Mouse (Mus musculus): ENCODE measurements at regions not wholly inside any gene's neighbourhood (a gene's known extent, or its start where the extent isn't known, plus 50 kb on each side); places are given as distances from the start of the nearest gene placed in this dataset.

- DNase-seq (ENCODE audit: low spot score) (no peak), ATAC-seq (no peak)
- TF ChIP-seq CTCF (IDR thresholded peaks at IDR 0.05; ENCODE audit: low read depth) = no peak
- H3K4me1 ChIP-seq (ENCODE audit: insufficient read depth, low read length) = no peaks in the 10 kb centered on the region
- H3K4me3 ChIP-seq (ENCODE audit: low read length) = no peak overlapping the region
- H3K4me2 ChIP-seq (ENCODE audit: low read depth, low read length) = no peak overlapping the region
- 71% methylated on average over 8 of the region's 8 CpGs for WGBS
- H3K27me3 ChIP-seq (ENCODE audit: insufficient read depth, low read length) = no peaks in the 10 kb centered on the region
- no peak overlapping the region for H3K9ac ChIP-seq (replicated peaks; ENCODE audit: low read length)
- H3K36me3 ChIP-seq (ENCODE audit: insufficient read depth, low read length) = no peaks in the 10 kb centered on the region
- H3K27ac ChIP-seq = no peak overlapping the region
- no peaks in the 10 kb centered on the region for H3K9me3 ChIP-seq (ENCODE audit: low read length)
These were observed 56.6 kb upstream of the Rpl38 start for GRCm38 (mm10) chr11:114611690-114612089.

- H3K4me2 ChIP-seq (ENCODE audit: low read depth, low read length) = no peak overlapping the region
- DNase-seq (ENCODE audit: low spot score) (no peak), ATAC-seq (no peak)
- H3K4me1 ChIP-seq (ENCODE audit: insufficient read depth, low read length) = no peaks in the 10 kb centered on the region
- no peak overlapping the region for H3K27ac ChIP-seq
- H3K36me3 ChIP-seq (ENCODE audit: insufficient read depth, low read length) = no peaks in the 10 kb centered on the region
- 91% methylated on average over 9 of the region's 9 CpGs for WGBS
- no peak overlapping the region for H3K9ac ChIP-seq (replicated peaks; ENCODE audit: low read length)
- no peaks in the 10 kb centered on the region for H3K27me3 ChIP-seq (ENCODE audit: insufficient read depth, low read length)
- peak; percentile 32; the same call in 1 of the 2 replicates for TF ChIP-seq CTCF (IDR thresholded peaks at IDR 0.05; ENCODE audit: low read depth)
- H3K4me3 ChIP-seq (ENCODE audit: low read length) = no peak overlapping the region
- H3K9me3 ChIP-seq (ENCODE audit: low read length) = no peaks in the 10 kb centered on the region
These were observed 60.3 kb upstream of the Rpl38 start for GRCm38 (mm10) chr11:114608009-114608408.

GRCm38 (mm10) chr11:114603108-114603507, 65.2 kb upstream of the Rpl38 start:
- TF ChIP-seq CTCF (IDR thresholded peaks at IDR 0.05; ENCODE audit: low read depth) = 0 out of 2 replicates have a peak, but pooled peaks have one; percentile 14
- Histone ChIP-seq H3K36me3 (ENCODE audit: insufficient read depth, low read length) (no peaks in the 10 kb centered on the region), H3K9me3 (ENCODE audit: low read length) (no peaks in the 10 kb centered on the region), H3K4me3 (ENCODE audit: low read length) (no peak overlapping the region), H3K27ac (no peak overlapping the region), H3K9ac (replicated peaks; ENCODE audit: low read length) (no peak overlapping the region), H3K4me1 (ENCODE audit: insufficient read depth, low read length) (no peaks in the 10 kb centered on the region), H3K27me3 (ENCODE audit: insufficient read depth, low read length) (no peaks in the 10 kb centered on the region), H3K4me2 (ENCODE audit: low read depth, low read length) (no peak overlapping the region)
- DNase-seq (ENCODE audit: low spot score) (no peak), ATAC-seq (no peak)
- 79% methylated on average over 6 of the region's 6 CpGs for WGBS

GRCm38 (mm10) chr11:114597225-114597624, 71.1 kb upstream of the Rpl38 start:
- Histone ChIP-seq H3K27me3 (ENCODE audit: insufficient read depth, low read length) (no peaks in the 10 kb centered on the region), H3K4me2 (ENCODE audit: low read depth, low read length) (peak overlapping the region; percentile 11; the same call in 1 of the 2 replicates), H3K36me3 (ENCODE audit: insufficient read depth, low read length) (no peaks in the 10 kb centered on the region), H3K4me1 (ENCODE audit: insufficient read depth, low read length) (no peaks in the 10 kb centered on the region), H3K4me3 (ENCODE audit: low read length) (no peak overlapping the region), H3K27ac (0 out of 2 replicates have a peak overlapping the region, but pooled peaks have one; percentile 37), H3K9ac (replicated peaks; ENCODE audit: low read length) (no peak overlapping the region), H3K9me3 (ENCODE audit: low read length) (no peaks in the 10 kb centered on the region)
- TF ChIP-seq CTCF (IDR thresholded peaks at IDR 0.05; ENCODE audit: low read depth) = no peak
- DNase-seq (ENCODE audit: low spot score) (peak; percentile 67), ATAC-seq (peak; percentile 83)
- 9% methylated on average over 2 of the region's 2 CpGs for WGBS

GRCm38 (mm10) chr11:114592961-114593360, 75.4 kb upstream of the Rpl38 start:
- H3K9me3 ChIP-seq (ENCODE audit: low read length) = no peaks in the 10 kb centered on the region
- H3K27me3 ChIP-seq (ENCODE audit: insufficient read depth, low read length) = no peaks in the 10 kb centered on the region
- no peaks in the 10 kb centered on the region for H3K4me1 ChIP-seq (ENCODE audit: insufficient read depth, low read length)
- no peak for ATAC-seq
- peak overlapping the region; percentile 20; the same call in 1 of the 2 replicates for H3K27ac ChIP-seq
- TF ChIP-seq CTCF (IDR thresholded peaks at IDR 0.05; ENCODE audit: low read depth) = no peak
- no peak overlapping the region for H3K9ac ChIP-seq (replicated peaks; ENCODE audit: low read length)
- no peaks in the 10 kb centered on the region for H3K36me3 ChIP-seq (ENCODE audit: insufficient read depth, low read length)
- H3K4me3 ChIP-seq (ENCODE audit: low read length) = no peak overlapping the region
- WGBS = 66% methylated on average over 9 of the region's 9 CpGs
- no peak overlapping the region for H3K4me2 ChIP-seq (ENCODE audit: low read depth, low read length)
- peak; percentile 26 for DNase-seq (ENCODE audit: low spot score)

- Histone ChIP-seq H3K36me3 (ENCODE audit: insufficient read depth, low read length) (no peaks in the 10 kb centered on the region), H3K9ac (replicated peaks; ENCODE audit: low read length) (no peak overlapping the region), H3K4me3 (ENCODE audit: low read length) (no peak overlapping the region), H3K9me3 (ENCODE audit: low read length) (no peaks in the 10 kb centered on the region), H3K4me2 (ENCODE audit: low read depth, low read length) (no peak overlapping the region), H3K27me3 (ENCODE audit: insufficient read depth, low read length) (no peaks in the 10 kb centered on the region), H3K27ac (no peak overlapping the region), H3K4me1 (ENCODE audit: insufficient read depth, low read length) (no peaks in the 10 kb centered on the region)
- 70% methylated on average over 9 of the region's 9 CpGs for WGBS
- DNase-seq (ENCODE audit: low spot score) = no peak
- no peak for ATAC-seq
- no peak for TF ChIP-seq CTCF (IDR thresholded peaks at IDR 0.05; ENCODE audit: low read depth)
These were observed 79.8 kb upstream of the Rpl38 start for GRCm38 (mm10) chr11:114588554-114588953.

- no peak for TF ChIP-seq CTCF (IDR thresholded peaks at IDR 0.05; ENCODE audit: low read depth)
- no peak overlapping the region for H3K4me2 ChIP-seq (ENCODE audit: low read depth, low read length)
- no peaks in the 10 kb centered on the region for H3K27me3 ChIP-seq (ENCODE audit: insufficient read depth, low read length)
- WGBS = 92% methylated on average over 4 of the region's 4 CpGs
- no peaks in the 10 kb centered on the region for H3K36me3 ChIP-seq (ENCODE audit: insufficient read depth, low read length)
- ATAC-seq = no peak
- DNase-seq (ENCODE audit: low spot score) = no peak
- H3K9ac ChIP-seq (replicated peaks; ENCODE audit: low read length) = no peak overlapping the region
- no peaks in the 10 kb centered on the region for H3K4me1 ChIP-seq (ENCODE audit: insufficient read depth, low read length)
- H3K9me3 ChIP-seq (ENCODE audit: low read length) = no peaks in the 10 kb centered on the region
- H3K4me3 ChIP-seq (ENCODE audit: low read length) = no peak overlapping the region
- no peak overlapping the region for H3K27ac ChIP-seq
These were observed 80.3 kb upstream of the Rpl38 start for GRCm38 (mm10) chr11:114587986-114588385.
